Mouse (Mus musculus) thymus, adult 2 months (tissue): Measurements from ENCODE around the gene Tut4. TPM values are rescaled to one million over a fixed set of nuclear protein-coding genes. Genes with fewer than 3 reads are reported as not detected.

Experiments
- DNase-seq: peaks from one replicate; pipeline ENCODE4 v3.0.0; 2021
- H3K27ac ChIP-seq: fragments of 200-500 bp; 2 replicates; pipeline ENCODE4 v1.5.1; 2012; ENCODE audit warnings: low read length, control low read depth; ENCODE audit not compliant: control insufficient read depth, insufficient read depth
- H3K27me3 ChIP-seq: fragments of 200-500 bp; 2 replicates; pipeline ENCODE4 v1.6.1; 2012; ENCODE audit warnings: mild to moderate bottlenecking, low read length, moderate library complexity, mixed read lengths; ENCODE audit not compliant: control insufficient read depth, insufficient read depth
- H3K36me3 ChIP-seq: fragments of 200-500 bp; 2 replicates; pipeline ENCODE4 v1.6.1; 2012; ENCODE audit warnings: mild to moderate bottlenecking, low read length, moderate library complexity; ENCODE audit not compliant: control insufficient read depth, insufficient read depth
- H3K4me1 ChIP-seq: fragments of 200-500 bp; replicated peaks from 2 replicates; pipeline ENCODE4 v1.6.1; 2012; ENCODE audit warnings: low read length; ENCODE audit not compliant: control insufficient read depth, insufficient read depth
- H3K4me3 ChIP-seq: fragments of 200-500 bp; 2 replicates; pipeline ENCODE4 v1.5.1; 2012; ENCODE audit warnings: mild to moderate bottlenecking, low read length, control low read depth, moderate library complexity; ENCODE audit not compliant: control insufficient read depth, insufficient read depth
- CTCF ChIP-seq: fragments of 200-500 bp; IDR thresholded peaks from 2 replicates; pipeline ENCODE4 v1.5.1; 2012; ENCODE audit warnings: mild to moderate bottlenecking, control low read depth, low read length, moderate library complexity, borderline replicate concordance; ENCODE audit not compliant: control insufficient read depth, poor library complexity, insufficient read depth; ENCODE audit errors: extremely low read depth
- POLR2A ChIP-seq: fragments of 200-500 bp; IDR thresholded peaks from 2 replicates; pipeline ENCODE4 v1.6.1; 2012; ENCODE audit warnings: mild to moderate bottlenecking, low read length, control low read depth, moderate library complexity; ENCODE audit not compliant: control insufficient read depth, poor library complexity, insufficient read depth; ENCODE audit errors: extremely low read depth
- WGBS: fragments of 180-500 bp; shearing (Covaris S2); methylation state at CpG from one replicate; pipeline ENCODE4 v1.1.7; 2018; 5-methylcytosine and 5-hydroxymethylcytosine counted together
- polyA plus RNA-seq: library from polyadenylated mRNA; depleted of rRNA; stranded (reverse); fragments of >200 nt; gene quantifications from 2 replicates; pipeline ENCODE4 v1.2.3, GENCODE M21; 2012; rRNA removed

Tut4 gene
- polyA plus RNA-seq, result 93.5 and 105 TPM in 2 replicates

GRCm38 (mm10) chr4:108459231-108460155 lies at the start of gene Tut4:
TSS of gene Tut4 (plus strand) at chr4:108459426.
- TF ChIP-seq POLR2A, result peak; percentile 50; the same call in 1 of the 2 replicates
- TF ChIP-seq CTCF, result no peak
- Histone ChIP-seq H3K36me3 (no peaks in the 10 kb centered on the region), H3K27ac (peak within 1 kb of the TSS; percentile 92), H3K4me1 (peaks cover 2% of the 10 kb centered on the region; the same call in 1 of the 2 replicates), H3K4me3 (peak within 1 kb of the TSS; percentile 92), H3K27me3 (no peaks in the 10 kb centered on the region)
- DNase-seq, result peak; percentile 81
- WGBS, result under 1% methylated on average over 92 of the region's 97 CpGs

DNA sequence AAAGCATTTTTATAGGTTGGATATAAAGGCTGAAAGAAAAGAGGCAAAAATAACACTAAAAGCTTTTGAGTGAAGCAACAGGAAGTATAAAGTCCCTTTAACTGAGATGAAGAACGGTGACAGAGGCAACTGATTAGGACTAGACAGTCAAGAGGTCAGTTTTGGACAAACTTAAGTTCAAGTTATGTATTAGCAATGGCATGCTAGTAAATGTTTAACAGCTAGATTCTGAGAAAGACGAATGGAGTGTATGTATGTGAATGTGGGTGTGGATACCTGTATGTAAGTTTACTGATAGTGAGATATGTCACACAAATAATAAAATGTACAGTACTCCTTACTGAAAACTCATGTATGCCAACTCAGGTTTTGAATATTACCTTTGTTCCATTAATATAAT lies 34.6 kb upstream of the Tut4 start:
- 70% methylated on average over 2 of the region's 2 CpGs for WGBS

DNA sequence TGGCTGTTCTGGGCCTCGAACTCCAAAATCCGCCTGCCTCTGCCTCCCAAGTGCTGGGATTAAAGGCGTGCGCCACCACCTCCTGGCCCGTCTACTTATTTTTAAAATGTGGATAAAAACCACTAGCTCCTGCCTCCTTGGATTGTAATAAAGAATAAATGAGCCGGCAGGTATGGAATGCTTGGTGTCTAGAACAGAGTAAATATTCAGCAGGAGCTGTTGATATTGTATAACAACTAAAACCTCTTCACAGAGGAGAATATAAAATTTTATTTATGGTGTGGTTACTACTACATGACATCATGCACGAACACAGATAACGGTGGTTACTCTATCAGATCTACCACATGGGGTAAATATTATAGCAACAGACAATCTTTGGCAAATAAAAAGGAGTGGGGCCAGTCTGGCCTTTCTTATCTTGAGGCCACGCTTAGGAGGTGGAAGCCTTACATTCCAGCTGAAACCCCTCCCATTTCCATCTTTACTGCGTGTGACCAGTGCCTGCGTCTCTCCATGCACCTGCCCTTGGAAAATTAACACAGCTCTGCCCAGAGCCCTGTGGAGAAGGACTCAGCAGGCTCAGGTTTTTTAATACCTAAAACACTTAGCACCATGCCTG lies 31.4 kb upstream of the Tut4 start:
- H3K4me3 ChIP-seq, result no peak overlapping the region
- no peak for TF ChIP-seq POLR2A
- no peak for TF ChIP-seq CTCF
- no peaks in the 10 kb centered on the region for H3K4me1 ChIP-seq
- WGBS, result 61% methylated on average over 11 of the region's 11 CpGs
- no peak overlapping the region for H3K27ac ChIP-seq
- no peaks in the 10 kb centered on the region for H3K36me3 ChIP-seq
- H3K27me3 ChIP-seq, result no peaks in the 10 kb centered on the region
- no peak for DNase-seq

More for the DNA sequence above, 34.6 kb upstream of the Tut4 start:
- no peak for DNase-seq
- TF ChIP-seq CTCF, result no peak
- no peak for TF ChIP-seq POLR2A
- Histone ChIP-seq H3K27ac (no peak overlapping the region), H3K36me3 (no peaks in the 10 kb centered on the region), H3K27me3 (no peaks in the 10 kb centered on the region), H3K4me3 (no peak overlapping the region), H3K4me1 (no peaks in the 10 kb centered on the region)

GRCm38 (mm10) chr4:108428341-108428721 lies 30.9 kb upstream of the Tut4 start:
- no peak overlapping the region for H3K4me3 ChIP-seq
- no peaks in the 10 kb centered on the region for H3K27me3 ChIP-seq
- no peak for DNase-seq
- H3K27ac ChIP-seq, result no peak overlapping the region
- no peaks in the 10 kb centered on the region for H3K4me1 ChIP-seq
- H3K36me3 ChIP-seq, result no peaks in the 10 kb centered on the region
- 17% methylated on average over 6 of the region's 6 CpGs for WGBS
- TF ChIP-seq POLR2A, result no peak

DNA sequence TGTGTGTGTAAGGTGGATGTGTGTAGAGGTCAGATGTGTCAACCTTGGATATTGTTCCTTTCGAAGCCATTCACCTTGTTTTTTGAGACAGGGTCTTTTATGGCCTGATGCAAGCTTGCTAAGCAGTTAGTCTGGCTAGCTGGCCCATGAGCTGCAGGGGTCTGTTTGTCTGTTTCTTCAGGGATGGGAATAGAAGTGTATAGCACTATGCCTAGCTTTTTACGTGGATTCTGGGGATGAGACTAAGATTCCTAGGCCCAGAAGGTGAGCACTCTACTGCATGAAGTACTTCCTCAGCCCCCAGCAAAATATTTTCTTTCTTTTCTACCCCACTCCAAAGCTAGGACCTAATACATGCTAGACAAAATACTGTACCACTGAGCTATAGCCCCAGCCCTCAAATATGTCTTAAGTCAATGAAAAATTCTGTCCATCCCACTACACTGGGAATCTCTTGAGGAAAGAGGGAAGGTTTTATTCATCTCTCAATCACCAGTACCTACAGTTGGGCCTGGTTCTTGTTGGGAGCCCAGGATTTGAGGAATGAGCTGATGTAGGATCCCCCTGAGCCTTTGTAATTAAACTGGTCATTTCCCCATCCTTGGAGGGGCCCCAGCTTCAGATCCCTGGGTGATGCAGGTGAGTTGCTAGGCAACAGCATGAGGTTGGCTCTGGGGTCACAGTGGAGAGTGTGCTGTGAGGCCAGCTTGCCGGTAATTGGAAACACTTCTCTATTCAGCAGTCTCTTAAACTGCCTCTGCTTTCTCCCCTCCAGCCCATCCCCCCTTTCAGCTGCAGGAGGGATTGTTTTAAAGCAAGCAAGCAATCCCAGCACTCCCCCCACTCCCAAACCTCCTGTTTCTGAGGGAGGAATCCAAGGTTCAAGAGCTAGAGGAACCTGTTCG lies 28.3 kb upstream of the Tut4 start:
- H3K4me1 ChIP-seq, result 0 out of 2 replicates have a peak, but pooled peaks cover 3% of the 10 kb centered on the region
- no peak overlapping the region for H3K4me3 ChIP-seq
- no peaks in the 10 kb centered on the region for H3K36me3 ChIP-seq
- TF ChIP-seq CTCF, result no peak
- no peak for TF ChIP-seq POLR2A
- no peak for DNase-seq
- H3K27me3 ChIP-seq, result no peaks in the 10 kb centered on the region
- no peak overlapping the region for H3K27ac ChIP-seq
- 74% methylated on average over 4 of the region's 4 CpGs for WGBS

- TF ChIP-seq POLR2A, result no peak
- TF ChIP-seq CTCF, result no peak
- Histone ChIP-seq H3K4me3 (no peak overlapping the region), H3K36me3 (no peaks in the 10 kb centered on the region), H3K27ac (no peak overlapping the region), H3K27me3 (no peaks in the 10 kb centered on the region), H3K4me1 (0 out of 2 replicates have a peak, but pooled peaks cover 3% of the 10 kb centered on the region)
- WGBS, result 79% methylated on average over 2 of the region's 2 CpGs
- DNase-seq, result no peak
These were observed 27.7 kb upstream of the Tut4 start for GRCm38 (mm10) chr4:108431561-108431936.
